Mouse (Mus musculus) heart, embryonic 13.5 days (tissue): ENCODE measurements around the gene Itpr1. TPM values are rescaled to one million over a fixed set of nuclear protein-coding genes. Genes with fewer than 3 reads are reported as not detected.

ENCODE experiments used
- ATAC-seq: fragments of 200-750 bp; cut with Nextera tagmentation; 2 replicates; pipeline ENCODE4 v1.8.0; 2017; ENCODE audit warnings: moderate TSS enrichment; ENCODE audit not compliant: insufficient number of reproducible peaks, low FRiP score, low TSS enrichment; ENCODE audit errors: extremely low read depth
- H3K27ac ChIP-seq: fragments of 300-500 bp; sonication (generic); replicated peaks from 2 replicates; pipeline ENCODE4 v1.5.1; 2015; ENCODE audit warnings: moderate library complexity, mild to moderate bottlenecking, inconsistent platforms
- H3K27me3 ChIP-seq: fragments of 300-500 bp; sonication (generic); replicated peaks from 2 replicates; pipeline ENCODE4 v1.6.1; 2015; ENCODE audit warnings: mild to moderate bottlenecking, inconsistent platforms
- H3K36me3 ChIP-seq: fragments of 300-500 bp; sonication (generic); 2 replicates; pipeline ENCODE4 v1.6.1; 2015; ENCODE audit warnings: mild to moderate bottlenecking, inconsistent platforms
- H3K4me1 ChIP-seq: fragments of 300-500 bp; sonication (generic); 2 replicates; pipeline ENCODE4 v1.6.1; 2015; ENCODE audit warnings: inconsistent platforms
- H3K4me2 ChIP-seq: fragments of 300-500 bp; sonication (generic); 2 replicates; pipeline ENCODE4 v1.6.1; 2015; ENCODE audit warnings: inconsistent platforms, mild to moderate bottlenecking, moderate library complexity
- H3K4me3 ChIP-seq: fragments of 300-500 bp; sonication (generic); 2 replicates; pipeline ENCODE4 v1.5.1; 2015; ENCODE audit warnings: moderate library complexity, mild to moderate bottlenecking, inconsistent platforms
- H3K9ac ChIP-seq: fragments of 300-500 bp; sonication (generic); 2 replicates; pipeline ENCODE4 v1.6.1; 2015; ENCODE audit warnings: inconsistent platforms, mild to moderate bottlenecking, moderate library complexity
- H3K9me3 ChIP-seq: fragments of 300-500 bp; sonication (generic); 2 replicates; pipeline ENCODE4 v1.6.1; 2016; ENCODE audit warnings: inconsistent platforms
- WGBS: fragments of 180-500 bp; shearing (Covaris S2); methylation state at CpG from one replicate; pipeline ENCODE4 v1.1.7; 2015; ENCODE audit warnings: mixed read lengths; 5-methylcytosine and 5-hydroxymethylcytosine counted together
- polyA plus RNA-seq: library from polyadenylated mRNA; unstranded; fragments of >200 nt; fragmentation: Nextera tagmentation; extraction: Ambion mirVana; gene quantifications from 2 replicates; pipeline ENCODE4 v1.2.1, GENCODE M21; 2015

The Itpr1 gene
- polyA plus RNA-seq, 1 experiment from 2014 or later = 12.1 TPM

GRCm38 (mm10) chr6:108424749-108425584 is 212.1 kb downstream of the Itpr1 start:
- Histone ChIP-seq H3K9ac (no peak overlapping the region), H3K4me3 (no peak overlapping the region), H3K4me2 (no peak overlapping the region), H3K27me3 (no peaks in the 10 kb centered on the region), H3K36me3 (peaks cover 37% of the 10 kb centered on the region), H3K4me1 (peaks cover 8% of the 10 kb centered on the region), H3K9me3 (no peaks in the 10 kb centered on the region), H3K27ac (no peak overlapping the region)
- 65% methylated on average over 9 of the region's 9 CpGs for WGBS
- no peak for ATAC-seq

GRCm38 (mm10) chr6:108426789-108427188 is 213.9 kb downstream of the Itpr1 start:
- Histone ChIP-seq H3K4me1 (peaks cover 13% of the 10 kb centered on the region), H3K9ac (0 out of 2 replicates have a peak overlapping the region, but pooled peaks have one; percentile 24), H3K4me3 (no peak overlapping the region), H3K27ac (peak overlapping the region; percentile 66), H3K4me2 (peak overlapping the region; percentile 25), H3K36me3 (peaks cover 29% of the 10 kb centered on the region), H3K27me3 (no peaks in the 10 kb centered on the region), H3K9me3 (no peaks in the 10 kb centered on the region)
- WGBS = 16% methylated on average over 10 of the region's 10 CpGs
- no peak for ATAC-seq

GRCm38 (mm10) chr6:108428383-108428782 is 215.5 kb downstream of the Itpr1 start:
- no peak for ATAC-seq

GRCm38 (mm10) chr6:108429950-108430349 is 217.1 kb downstream of the Itpr1 start:
- Histone ChIP-seq H3K4me3 (no peak overlapping the region), H3K4me2 (no peak overlapping the region), H3K27me3 (no peaks in the 10 kb centered on the region), H3K9me3 (no peaks in the 10 kb centered on the region), H3K36me3 (peaks cover 23% of the 10 kb centered on the region), H3K27ac (no peak overlapping the region), H3K4me1 (peaks cover 13% of the 10 kb centered on the region), H3K9ac (no peak overlapping the region)
- WGBS = 86% methylated on average over 8 of the region's 8 CpGs
- no peak for ATAC-seq

More at GRCm38 (mm10) chr6:108428383-108428782, 215.5 kb downstream of the Itpr1 start:
- H3K27me3 ChIP-seq = no peaks in the 10 kb centered on the region
- WGBS = 68% methylated on average over 3 of the region's 3 CpGs
- H3K9ac ChIP-seq = no peak overlapping the region
- H3K4me2 ChIP-seq = no peak overlapping the region
- H3K36me3 ChIP-seq = peaks cover 27% of the 10 kb centered on the region
- no peak overlapping the region for H3K4me3 ChIP-seq
- no peak overlapping the region for H3K27ac ChIP-seq
- no peaks in the 10 kb centered on the region for H3K9me3 ChIP-seq
- peaks cover 13% of the 10 kb centered on the region for H3K4me1 ChIP-seq

GRCm38 (mm10) chr6:108431193-108431592 is 218.3 kb downstream of the Itpr1 start:
- Histone ChIP-seq H3K4me1 (peaks cover 24% of the 10 kb centered on the region), H3K9ac (no peak overlapping the region), H3K4me2 (no peak overlapping the region), H3K27ac (no peak overlapping the region), H3K9me3 (no peaks in the 10 kb centered on the region), H3K36me3 (peaks cover 23% of the 10 kb centered on the region), H3K27me3 (no peaks in the 10 kb centered on the region), H3K4me3 (no peak overlapping the region)
- whole genome bisulfite sequencing = 74% methylated on average over 8 of the region's 8 CpGs
- ATAC-seq = no peak

GRCm38 (mm10) chr6:108432836-108433235 is 219.9 kb downstream of the Itpr1 start:
- H3K9me3 ChIP-seq = no peaks in the 10 kb centered on the region
- H3K36me3 ChIP-seq = peaks cover 23% of the 10 kb centered on the region
- ATAC-seq = no peak
- H3K4me3 ChIP-seq = no peak overlapping the region
- H3K4me2 ChIP-seq = no peak overlapping the region
- H3K4me1 ChIP-seq = peaks cover 31% of the 10 kb centered on the region
- no peak overlapping the region for H3K27ac ChIP-seq
- H3K9ac ChIP-seq = no peak overlapping the region
- no peaks in the 10 kb centered on the region for H3K27me3 ChIP-seq
- WGBS = 83% methylated on average over 4 of the region's 4 CpGs

GRCm38 (mm10) chr6:108434816-108435215 is 221.9 kb downstream of the Itpr1 start:
- no peak overlapping the region for H3K9ac ChIP-seq
- H3K4me2 ChIP-seq = no peak overlapping the region
- H3K4me1 ChIP-seq = peaks cover 31% of the 10 kb centered on the region
- no peaks in the 10 kb centered on the region for H3K9me3 ChIP-seq
- ATAC-seq = no peak
- no peaks in the 10 kb centered on the region for H3K27me3 ChIP-seq
- H3K27ac ChIP-seq = no peak overlapping the region
- WGBS = 70% methylated on average over 6 of the region's 6 CpGs
- no peak overlapping the region for H3K4me3 ChIP-seq
- H3K36me3 ChIP-seq = peaks cover 28% of the 10 kb centered on the region

GRCm38 (mm10) chr6:108435467-108435866 is 222.6 kb downstream of the Itpr1 start:
- H3K4me1 ChIP-seq = peaks cover 31% of the 10 kb centered on the region
- peaks cover 31% of the 10 kb centered on the region for H3K36me3 ChIP-seq
- ATAC-seq = no peak
- H3K27ac ChIP-seq = peak overlapping the region; percentile 68
- H3K27me3 ChIP-seq = no peaks in the 10 kb centered on the region
- no peak overlapping the region for H3K9ac ChIP-seq
- no peak overlapping the region for H3K4me3 ChIP-seq
- no peaks in the 10 kb centered on the region for H3K9me3 ChIP-seq
- no peak overlapping the region for H3K4me2 ChIP-seq
- WGBS = 41% methylated on average over 6 of the region's 6 CpGs

GRCm38 (mm10) chr6:108436608-108437007 is 223.7 kb downstream of the Itpr1 start:
- Histone ChIP-seq H3K36me3 (peaks cover 36% of the 10 kb centered on the region), H3K9me3 (peaks cover 7% of the 10 kb centered on the region; the same call in 1 of the 2 replicates), H3K9ac (no peak overlapping the region), H3K4me1 (peaks cover 25% of the 10 kb centered on the region), H3K4me3 (no peak overlapping the region), H3K27me3 (no peaks in the 10 kb centered on the region), H3K27ac (peak overlapping the region; percentile 68), H3K4me2 (no peak overlapping the region)
- 13% methylated on average over 5 of the region's 5 CpGs for WGBS
- no peak for ATAC-seq

GRCm38 (mm10) chr6:108441290-108441689 is 228.4 kb downstream of the Itpr1 start:
- Histone ChIP-seq H3K36me3 (peaks cover 50% of the 10 kb centered on the region), H3K4me1 (peaks cover 36% of the 10 kb centered on the region), H3K27me3 (no peaks in the 10 kb centered on the region), H3K4me3 (no peak overlapping the region), H3K9me3 (peaks cover 7% of the 10 kb centered on the region; the same call in 1 of the 2 replicates), H3K4me2 (no peak overlapping the region), H3K27ac (no peak overlapping the region), H3K9ac (no peak overlapping the region)
- ATAC-seq = no peak
- WGBS = 93% methylated on average over 2 of the region's 2 CpGs

- Histone ChIP-seq H3K27me3 (no peaks in the 10 kb centered on the region), H3K9me3 (peaks cover 7% of the 10 kb centered on the region; the same call in 1 of the 2 replicates), H3K4me3 (no peak overlapping the region), H3K36me3 (peaks cover 50% of the 10 kb centered on the region), H3K27ac (no peak overlapping the region), H3K4me1 (peaks cover 36% of the 10 kb centered on the region), H3K4me2 (no peak overlapping the region), H3K9ac (no peak overlapping the region)
- no peak for ATAC-seq
- 80% methylated on average over 3 of the region's 3 CpGs for WGBS
Measured at GRCm38 (mm10) chr6:108442291-108442690, 229.4 kb downstream of the Itpr1 start.

GRCm38 (mm10) chr6:108444435-108444834 is 231.5 kb downstream of the Itpr1 start:
- H3K27me3 ChIP-seq = no peaks in the 10 kb centered on the region
- no peak overlapping the region; the same call in 1 of the 2 replicates for H3K9ac ChIP-seq
- H3K9me3 ChIP-seq = peaks cover 7% of the 10 kb centered on the region; the same call in 1 of the 2 replicates
- no peak overlapping the region for H3K4me3 ChIP-seq
- H3K4me1 ChIP-seq = peaks cover 50% of the 10 kb centered on the region
- 54% methylated on average over 7 of the region's 7 CpGs for WGBS
- H3K36me3 ChIP-seq = peaks cover 43% of the 10 kb centered on the region
- no peak for ATAC-seq
- peak overlapping the region; percentile 50 for H3K27ac ChIP-seq
- no peak overlapping the region for H3K4me2 ChIP-seq
